Mouse (Mus musculus): ENCODE measurements at regions not wholly inside any gene's neighbourhood (a gene's known extent, or its start where the extent isn't known, plus 50 kb on each side); places are given as distances from the start of the nearest gene placed in this dataset.

DNA sequence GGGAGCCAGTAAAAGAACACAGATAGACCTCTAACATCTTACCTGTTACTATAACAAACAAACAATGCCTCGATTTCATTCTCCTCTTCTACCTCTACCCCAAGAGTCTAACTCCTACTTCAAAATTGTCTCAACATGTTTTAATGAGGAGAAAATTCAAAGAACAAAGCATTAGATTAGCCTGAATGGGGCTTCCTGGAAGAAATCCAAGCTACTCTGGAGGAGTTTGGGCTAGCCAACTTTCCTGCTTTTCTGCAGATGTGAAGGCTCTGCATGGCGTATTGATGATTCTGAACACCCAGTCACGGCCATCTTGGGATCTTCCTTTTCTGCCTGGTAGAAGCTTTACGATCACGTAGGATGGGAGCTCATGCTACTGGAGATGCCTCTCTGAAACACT, 62.9 kb upstream of the Boc start:
- no peak overlapping the region for H3K4me3 ChIP-seq (ENCODE audit: insufficient read depth in 1 of 2, low read depth in 1 of 2, low read length in 2 of 2, poor library complexity in 1 of 2, severe bottlenecking in 1 of 2)
- in situ Hi-C loops (cut with MboI; ENCODE audit: low sequenced_read_pairs in 2 of 2, unreplicated experiment in 2 of 2), result no loop called here
- no peak for DNase-seq (ENCODE audit: low read depth, low spot score)
- H3K9me3 ChIP-seq (ENCODE audit: control insufficient read depth, insufficient read depth, low read depth, low read length), result no peaks in the 10 kb centered on the region
- no peak for TF ChIP-seq ZNF384 (IDR thresholded peaks at IDR 0.05; ENCODE audit: low read depth, low read length)
- no peak for TF ChIP-seq ZC3H11A (IDR thresholded peaks at IDR 0.05; ENCODE audit: borderline replicate concordance, low read depth, low read length)
- TF ChIP-seq CHD2 (IDR thresholded peaks at IDR 0.05; ENCODE audit: low read depth, low read length), result no peak
- TF ChIP-seq HCFC1 (IDR thresholded peaks at IDR 0.05; ENCODE audit: borderline replicate concordance, insufficient read depth, low read length), result no peak
- TF ChIP-seq MAFK (IDR thresholded peaks at IDR 0.05; ENCODE audit: insufficient read depth, low read depth, low read length), result no peak
- H3K36me3 ChIP-seq (ENCODE audit: control insufficient read depth, insufficient read depth, low read length, poor library complexity, severe bottlenecking), result no peaks in the 10 kb centered on the region
- H3K9ac ChIP-seq (ENCODE audit: insufficient read depth, low read depth, low read length, poor library complexity, severe bottlenecking), result no peak overlapping the region
- H3K27ac ChIP-seq (ENCODE audit: insufficient read depth, low read depth, low read length, poor library complexity, severe bottlenecking), result no peak overlapping the region
- H3K4me1 ChIP-seq (ENCODE audit: control insufficient read depth in 2 of 2, insufficient read depth in 2 of 2, low read length in 2 of 2, poor library complexity in 1 of 2), result no peaks in the 10 kb centered on the region

GRCm38 (mm10) chr16:44620536-44620935, 61.8 kb upstream of the Boc start:
- no peak overlapping the region for H3K27ac ChIP-seq (ENCODE audit: insufficient read depth, low read depth, low read length, poor library complexity, severe bottlenecking)
- H3K4me3 ChIP-seq (ENCODE audit: insufficient read depth in 1 of 2, low read depth in 1 of 2, low read length in 2 of 2, poor library complexity in 1 of 2, severe bottlenecking in 1 of 2), result no peak overlapping the region
- in situ Hi-C loops (cut with MboI; ENCODE audit: low sequenced_read_pairs in 2 of 2, unreplicated experiment in 2 of 2), result no loop called here
- no peak for DNase-seq (ENCODE audit: low read depth, low spot score)
- no peak overlapping the region for H3K9ac ChIP-seq (ENCODE audit: insufficient read depth, low read depth, low read length, poor library complexity, severe bottlenecking)
- H3K4me1 ChIP-seq (ENCODE audit: control insufficient read depth in 2 of 2, insufficient read depth in 2 of 2, low read length in 2 of 2, poor library complexity in 1 of 2), result no peaks in the 10 kb centered on the region
- H3K9me3 ChIP-seq (ENCODE audit: control insufficient read depth, insufficient read depth, low read depth, low read length), result no peaks in the 10 kb centered on the region
- TF ChIP-seq ZC3H11A (IDR thresholded peaks at IDR 0.05; ENCODE audit: borderline replicate concordance, low read depth, low read length) (no peak), HCFC1 (IDR thresholded peaks at IDR 0.05; ENCODE audit: borderline replicate concordance, insufficient read depth, low read length) (no peak), ZNF384 (IDR thresholded peaks at IDR 0.05; ENCODE audit: low read depth, low read length) (no peak), CHD2 (IDR thresholded peaks at IDR 0.05; ENCODE audit: low read depth, low read length) (no peak), MAFK (IDR thresholded peaks at IDR 0.05; ENCODE audit: insufficient read depth, low read depth, low read length) (no peak)
- no peaks in the 10 kb centered on the region for H3K36me3 ChIP-seq (ENCODE audit: control insufficient read depth, insufficient read depth, low read length, poor library complexity, severe bottlenecking)

DNA sequence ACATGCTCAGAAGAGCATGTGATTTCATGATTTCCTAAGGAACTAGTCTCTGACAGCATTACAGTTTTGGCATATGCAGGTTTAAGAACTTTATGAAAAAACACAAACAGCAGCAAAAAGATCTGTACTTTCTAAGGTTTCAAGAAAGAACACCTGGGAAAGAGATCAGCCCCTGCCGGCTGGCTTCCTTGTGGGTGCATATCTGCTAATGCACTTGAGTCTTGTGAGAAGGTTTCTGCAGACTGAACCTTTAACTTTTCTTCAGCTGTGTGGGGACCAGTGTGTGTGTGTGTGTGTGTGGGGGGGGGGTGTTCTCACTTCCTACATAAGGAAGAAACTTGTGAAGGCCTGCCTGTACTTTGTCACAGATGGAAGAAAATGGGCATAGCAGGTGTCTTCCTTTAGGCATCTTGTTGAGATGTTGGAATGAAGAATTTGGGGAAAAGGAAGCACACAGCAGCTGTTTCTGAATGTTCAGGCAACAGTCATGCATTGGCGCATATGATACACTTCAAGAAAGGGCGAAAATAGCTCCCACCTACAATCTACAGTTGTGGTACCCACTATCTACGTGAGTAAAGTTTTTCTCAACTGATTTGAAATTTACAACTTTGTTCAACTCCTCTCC, 60.9 kb upstream of the Boc start:
- TF ChIP-seq ZNF384 (IDR thresholded peaks at IDR 0.05; ENCODE audit: low read depth, low read length) (no peak), ZC3H11A (IDR thresholded peaks at IDR 0.05; ENCODE audit: borderline replicate concordance, low read depth, low read length) (no peak), MAFK (IDR thresholded peaks at IDR 0.05; ENCODE audit: insufficient read depth, low read depth, low read length) (no peak), CHD2 (IDR thresholded peaks at IDR 0.05; ENCODE audit: low read depth, low read length) (no peak), HCFC1 (IDR thresholded peaks at IDR 0.05; ENCODE audit: borderline replicate concordance, insufficient read depth, low read length) (no peak)
- in situ Hi-C loops (cut with MboI; ENCODE audit: low sequenced_read_pairs in 2 of 2, unreplicated experiment in 2 of 2), result no loop called here
- Histone ChIP-seq H3K36me3 (ENCODE audit: control insufficient read depth, insufficient read depth, low read length, poor library complexity, severe bottlenecking) (no peaks in the 10 kb centered on the region), H3K9ac (ENCODE audit: insufficient read depth, low read depth, low read length, poor library complexity, severe bottlenecking) (no peak overlapping the region), H3K9me3 (ENCODE audit: control insufficient read depth, insufficient read depth, low read depth, low read length) (no peaks in the 10 kb centered on the region), H3K4me1 (ENCODE audit: control insufficient read depth in 2 of 2, insufficient read depth in 2 of 2, low read length in 2 of 2, poor library complexity in 1 of 2) (no peaks in the 10 kb centered on the region), H3K4me3 (ENCODE audit: insufficient read depth in 1 of 2, low read depth in 1 of 2, low read length in 2 of 2, poor library complexity in 1 of 2, severe bottlenecking in 1 of 2) (no peak overlapping the region), H3K27ac (ENCODE audit: insufficient read depth, low read depth, low read length, poor library complexity, severe bottlenecking) (no peak overlapping the region)
- no peak for DNase-seq (ENCODE audit: low read depth, low spot score)

GRCm38 (mm10) chr16:44617041-44617440, 58.3 kb upstream of the Boc start:
- no peaks in the 10 kb centered on the region for H3K36me3 ChIP-seq (ENCODE audit: control insufficient read depth, insufficient read depth, low read length, poor library complexity, severe bottlenecking)
- in situ Hi-C loops (cut with MboI; ENCODE audit: low sequenced_read_pairs in 2 of 2, unreplicated experiment in 2 of 2), result no loop called here
- no peaks in the 10 kb centered on the region for H3K9me3 ChIP-seq (ENCODE audit: control insufficient read depth, insufficient read depth, low read depth, low read length)
- no peak for DNase-seq (ENCODE audit: low read depth, low spot score)
- no peak overlapping the region for H3K27ac ChIP-seq (ENCODE audit: insufficient read depth, low read depth, low read length, poor library complexity, severe bottlenecking)
- no peaks in the 10 kb centered on the region for H3K4me1 ChIP-seq (ENCODE audit: control insufficient read depth in 2 of 2, insufficient read depth in 2 of 2, low read length in 2 of 2, poor library complexity in 1 of 2)
- H3K4me3 ChIP-seq (ENCODE audit: insufficient read depth in 1 of 2, low read depth in 1 of 2, low read length in 2 of 2, poor library complexity in 1 of 2, severe bottlenecking in 1 of 2), result no peak overlapping the region
- no peak overlapping the region for H3K9ac ChIP-seq (ENCODE audit: insufficient read depth, low read depth, low read length, poor library complexity, severe bottlenecking)
- TF ChIP-seq HCFC1 (IDR thresholded peaks at IDR 0.05; ENCODE audit: borderline replicate concordance, insufficient read depth, low read length), result no peak
- no peak for TF ChIP-seq ZC3H11A (IDR thresholded peaks at IDR 0.05; ENCODE audit: borderline replicate concordance, low read depth, low read length)
- no peak for TF ChIP-seq MAFK (IDR thresholded peaks at IDR 0.05; ENCODE audit: insufficient read depth, low read depth, low read length)
- no peak for TF ChIP-seq CHD2 (IDR thresholded peaks at IDR 0.05; ENCODE audit: low read depth, low read length)
- no peak for TF ChIP-seq ZNF384 (IDR thresholded peaks at IDR 0.05; ENCODE audit: low read depth, low read length)
